Mouse (Mus musculus) cerebellum, postnatal 10 days (tissue): Measurements from ENCODE around the gene Sec31b.
A peak's percentile ranks its signal among the peaks of the same experiment; 100 is the strongest.

Experiments
- DNase-seq, 2 experiments: peaks; one replicate each; pipeline ENCODE4 v3.0.0; 2021; ENCODE audit warnings: mixed read lengths in 2 of 2

Gene Sec31b

DNA sequence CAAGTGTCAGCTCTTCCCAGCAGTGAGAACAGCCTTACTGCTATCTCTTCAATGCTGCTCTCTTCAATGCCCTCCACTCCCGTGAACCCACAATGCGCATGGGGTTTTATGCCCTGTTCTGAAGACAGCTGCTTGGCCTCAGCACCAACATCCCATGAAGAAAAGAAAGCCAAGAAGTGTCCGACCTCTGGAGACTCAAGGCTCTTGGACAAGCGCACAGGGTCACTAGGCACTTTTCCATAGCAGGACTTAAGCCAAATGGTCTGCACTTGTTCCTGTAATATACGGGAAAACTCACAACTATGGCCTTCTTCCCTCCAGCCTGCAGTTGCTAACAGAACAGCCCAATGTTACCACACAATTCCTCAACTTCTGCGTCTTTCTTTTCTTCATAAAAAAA is 70.4 kb downstream of the Sec31b start:
- no peak for DNase-seq

DNA sequence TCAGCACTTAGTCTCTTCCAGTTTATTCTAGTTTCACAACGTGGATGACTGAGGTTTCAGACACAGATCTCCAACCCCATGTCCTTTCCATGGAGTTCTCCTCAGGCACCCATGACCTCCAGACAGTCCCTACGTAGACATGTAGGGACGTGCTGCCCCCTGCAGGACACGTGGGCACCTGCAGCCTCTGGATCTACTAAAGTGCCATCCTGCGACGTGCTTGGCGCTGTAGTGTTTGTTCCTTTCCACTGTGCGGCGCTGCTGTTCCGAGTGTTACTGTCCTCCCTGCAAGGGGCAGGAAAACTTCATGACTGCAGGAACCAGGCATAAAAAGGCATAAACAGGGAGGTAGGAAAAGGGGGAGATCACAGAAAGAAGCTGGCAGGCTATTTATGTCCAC is 71.5 kb downstream of the Sec31b start:
- DNase-seq: peak; percentile 86 to 89
